Mouse (Mus musculus): ENCODE results near the gene Thumpd3. TPM values are rescaled to one million over a fixed set of nuclear protein-coding genes. Genes with fewer than 3 reads are reported as not detected.

Gene Thumpd3
- total and polyA plus RNA-seq, 3 experiments, result 7.5 to 127 (median 95.1) TPM

DNA sequence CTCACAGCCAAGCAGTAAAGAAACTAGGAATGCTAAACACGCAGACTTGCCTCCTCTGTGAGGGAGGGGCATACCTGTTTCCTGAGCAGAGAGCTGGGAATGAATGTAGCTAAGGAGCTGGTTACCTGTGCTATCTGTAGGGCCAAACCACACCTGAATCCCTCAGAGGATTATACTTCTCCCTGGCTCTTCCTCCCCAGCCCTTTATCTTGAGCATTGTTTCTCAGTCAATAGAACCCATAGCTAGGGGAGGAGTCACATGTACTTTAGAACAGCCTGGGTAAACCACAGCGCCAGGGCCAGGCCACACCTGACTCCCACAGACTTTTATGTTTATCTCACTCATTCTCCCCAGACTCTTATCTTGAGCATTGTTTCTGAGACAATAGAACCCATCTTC, 39.2 kb upstream of the Thumpd3 start:
- H3K36me3 ChIP-seq (replicated peaks), result no peaks in the 10 kb centered on the region
- H3K4me3 ChIP-seq (ENCODE audit: low read depth, low read length), result no peak overlapping the region
- ATAC-seq (ENCODE audit: extremely low read depth, insufficient number of reproducible peaks, low FRiP score, poor library complexity, severe bottlenecking) (no peak), DNase-seq (ENCODE audit: low spot score) (no peak)
- H3K27me3 ChIP-seq (ENCODE audit: insufficient read depth, low read length), result peaks cover 15% of the 10 kb centered on the region; the same call in 1 of the 2 replicates
- no peaks in the 10 kb centered on the region for H3K4me1 ChIP-seq (ENCODE audit: insufficient read depth, low read depth, low read length)
- TF ChIP-seq GATA2 (IDR thresholded peaks at IDR 0.05; ENCODE audit: borderline replicate concordance, low read depth, low read length) (no peak), CTCF (IDR thresholded peaks at IDR 0.05; ENCODE audit: low read depth, low read length) (no peak), POLR2AphosphoS5 (IDR thresholded peaks at IDR 0.05; ENCODE audit: insufficient replicate concordance, low read depth, low read length) (no peak), GATA1 (IDR thresholded peaks at IDR 0.05; ENCODE audit: borderline replicate concordance, low read length) (no peak), TAL1 (conservative IDR thresholded peaks at IDR 0.05; ENCODE audit: low read depth, low read length) (no peak)
- no peaks in the 10 kb centered on the region for H3K9me3 ChIP-seq (replicated peaks)

DNA sequence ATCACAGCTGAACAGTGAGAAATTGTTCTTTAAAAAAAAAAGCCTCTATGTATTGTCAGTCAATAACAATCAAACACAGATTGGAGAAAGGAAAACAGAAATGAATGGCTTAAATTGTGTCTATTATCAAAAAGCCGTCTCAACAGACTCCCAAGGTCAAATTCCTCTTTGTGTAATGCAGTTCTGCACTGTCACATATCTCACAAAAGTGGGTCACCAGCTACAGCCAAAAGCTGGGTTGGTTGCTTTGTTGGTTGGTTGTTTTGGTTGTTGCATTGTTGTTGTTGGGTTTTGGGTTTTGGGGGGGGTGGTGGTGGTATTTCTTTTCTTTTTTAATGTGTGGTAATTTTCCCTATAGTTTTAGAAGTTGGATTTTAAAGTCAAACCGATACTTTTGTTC, 34.1 kb upstream of the Thumpd3 start:
- Histone ChIP-seq H3K36me3 (replicated peaks) (no peaks in the 10 kb centered on the region), H3K9me3 (replicated peaks) (no peaks in the 10 kb centered on the region), H3K27me3 (ENCODE audit: insufficient read depth, low read length) (peaks cover 11% of the 10 kb centered on the region; the same call in 1 of the 2 replicates), H3K4me3 (ENCODE audit: low read depth, low read length) (no peak overlapping the region), H3K4me1 (ENCODE audit: insufficient read depth, low read depth, low read length) (no peaks in the 10 kb centered on the region)
- DNase-seq (ENCODE audit: low spot score), result no peak
- TF ChIP-seq POLR2AphosphoS5 (IDR thresholded peaks at IDR 0.05; ENCODE audit: insufficient replicate concordance, low read depth, low read length) (no peak), CTCF (IDR thresholded peaks at IDR 0.05; ENCODE audit: low read depth, low read length) (no peak), GATA2 (IDR thresholded peaks at IDR 0.05; ENCODE audit: borderline replicate concordance, low read depth, low read length) (no peak), TAL1 (conservative IDR thresholded peaks at IDR 0.05; ENCODE audit: low read depth, low read length) (no peak), GATA1 (IDR thresholded peaks at IDR 0.05; ENCODE audit: borderline replicate concordance, low read length) (no peak)
- ATAC-seq (ENCODE audit: extremely low read depth, insufficient number of reproducible peaks, low FRiP score, poor library complexity, severe bottlenecking), result no peak

DNA sequence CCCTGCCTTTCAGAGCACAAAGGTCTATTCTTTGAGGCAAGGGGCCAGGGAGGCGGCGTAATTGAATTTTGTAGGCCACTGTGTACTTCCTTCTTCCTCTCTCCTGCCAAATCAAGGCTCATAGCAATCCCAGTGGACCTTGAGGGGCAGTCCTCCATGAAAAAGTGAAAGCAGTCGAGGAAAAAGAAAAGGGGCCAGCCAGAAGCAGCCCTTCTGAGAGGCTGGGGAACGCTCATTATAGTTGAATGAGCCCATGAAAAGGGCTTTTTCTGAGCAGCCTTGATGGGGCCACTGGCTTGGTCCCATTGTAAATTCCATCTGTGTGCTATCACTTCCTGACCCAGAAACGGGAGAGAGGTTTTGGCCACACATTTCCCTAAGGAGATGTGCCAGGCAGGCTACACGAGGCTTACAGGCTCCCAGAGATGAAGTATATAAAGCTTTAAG, 33.5 kb upstream of the Thumpd3 start:
- no peaks in the 10 kb centered on the region for H3K9me3 ChIP-seq (replicated peaks)
- no peaks in the 10 kb centered on the region for H3K36me3 ChIP-seq (replicated peaks)
- H3K4me3 ChIP-seq (ENCODE audit: low read depth, low read length), result no peak overlapping the region
- TF ChIP-seq GATA2 (IDR thresholded peaks at IDR 0.05; ENCODE audit: borderline replicate concordance, low read depth, low read length) (no peak), GATA1 (IDR thresholded peaks at IDR 0.05; ENCODE audit: borderline replicate concordance, low read length) (no peak), CTCF (IDR thresholded peaks at IDR 0.05; ENCODE audit: low read depth, low read length) (no peak), TAL1 (conservative IDR thresholded peaks at IDR 0.05; ENCODE audit: low read depth, low read length) (no peak), POLR2AphosphoS5 (IDR thresholded peaks at IDR 0.05; ENCODE audit: insufficient replicate concordance, low read depth, low read length) (no peak)
- ATAC-seq (ENCODE audit: extremely low read depth, insufficient number of reproducible peaks, low FRiP score, poor library complexity, severe bottlenecking) (no peak), DNase-seq (ENCODE audit: low spot score) (no peak)
- H3K4me1 ChIP-seq (ENCODE audit: insufficient read depth, low read depth, low read length), result no peaks in the 10 kb centered on the region
- H3K27me3 ChIP-seq (ENCODE audit: insufficient read depth, low read length), result peaks cover 11% of the 10 kb centered on the region; the same call in 1 of the 2 replicates

GRCm38 (mm10) chr6:113013550-113013949, 32.5 kb upstream of the Thumpd3 start:
- H3K36me3 ChIP-seq (replicated peaks), result no peaks in the 10 kb centered on the region
- ATAC-seq (ENCODE audit: extremely low read depth, insufficient number of reproducible peaks, low FRiP score, poor library complexity, severe bottlenecking) (no peak), DNase-seq (ENCODE audit: low spot score) (no peak)
- no peak overlapping the region for H3K4me3 ChIP-seq (ENCODE audit: low read depth, low read length)
- H3K9me3 ChIP-seq (replicated peaks), result no peaks in the 10 kb centered on the region
- H3K27me3 ChIP-seq (ENCODE audit: insufficient read depth, low read length), result peaks cover 9% of the 10 kb centered on the region; the same call in 1 of the 2 replicates
- H3K4me1 ChIP-seq (ENCODE audit: insufficient read depth, low read depth, low read length), result no peaks in the 10 kb centered on the region
- TF ChIP-seq GATA2 (IDR thresholded peaks at IDR 0.05; ENCODE audit: borderline replicate concordance, low read depth, low read length) (no peak), TAL1 (conservative IDR thresholded peaks at IDR 0.05; ENCODE audit: low read depth, low read length) (no peak), CTCF (IDR thresholded peaks at IDR 0.05; ENCODE audit: low read depth, low read length) (no peak), GATA1 (IDR thresholded peaks at IDR 0.05; ENCODE audit: borderline replicate concordance, low read length) (no peak), POLR2AphosphoS5 (IDR thresholded peaks at IDR 0.05; ENCODE audit: insufficient replicate concordance, low read depth, low read length) (no peak)

- H3K36me3 ChIP-seq (replicated peaks), result no peaks in the 10 kb centered on the region
- ATAC-seq (ENCODE audit: extremely low read depth, insufficient number of reproducible peaks, low FRiP score, poor library complexity, severe bottlenecking), result no peak
- peaks cover 6% of the 10 kb centered on the region; the same call in 1 of the 2 replicates for H3K27me3 ChIP-seq (ENCODE audit: insufficient read depth, low read length)
- DNase-seq (ENCODE audit: low spot score), result no peak
- TF ChIP-seq GATA1 (IDR thresholded peaks at IDR 0.05; ENCODE audit: borderline replicate concordance, low read length) (no peak), GATA2 (IDR thresholded peaks at IDR 0.05; ENCODE audit: borderline replicate concordance, low read depth, low read length) (no peak), TAL1 (conservative IDR thresholded peaks at IDR 0.05; ENCODE audit: low read depth, low read length) (no peak), CTCF (IDR thresholded peaks at IDR 0.05; ENCODE audit: low read depth, low read length) (no peak), POLR2AphosphoS5 (IDR thresholded peaks at IDR 0.05; ENCODE audit: insufficient replicate concordance, low read depth, low read length) (no peak)
- H3K4me3 ChIP-seq (ENCODE audit: low read depth, low read length), result no peak overlapping the region
- H3K9me3 ChIP-seq (replicated peaks), result no peaks in the 10 kb centered on the region
- 0 out of 2 replicates have a peak, but pooled peaks cover 2% of the 10 kb centered on the region for H3K4me1 ChIP-seq (ENCODE audit: insufficient read depth, low read depth, low read length)
These were observed 28.5 kb upstream of the Thumpd3 start for GRCm38 (mm10) chr6:113017500-113018047.

GRCm38 (mm10) chr6:113018139-113018538, 27.9 kb upstream of the Thumpd3 start:
- DNase-seq (ENCODE audit: low spot score) (no peak), ATAC-seq (ENCODE audit: extremely low read depth, insufficient number of reproducible peaks, low FRiP score, poor library complexity, severe bottlenecking) (no peak)
- no peak overlapping the region for H3K4me3 ChIP-seq (ENCODE audit: low read depth, low read length)
- peaks cover 6% of the 10 kb centered on the region; the same call in 1 of the 2 replicates for H3K27me3 ChIP-seq (ENCODE audit: insufficient read depth, low read length)
- H3K4me1 ChIP-seq (ENCODE audit: insufficient read depth, low read depth, low read length), result 0 out of 2 replicates have a peak, but pooled peaks cover 2% of the 10 kb centered on the region
- no peaks in the 10 kb centered on the region for H3K9me3 ChIP-seq (replicated peaks)
- TF ChIP-seq POLR2AphosphoS5 (IDR thresholded peaks at IDR 0.05; ENCODE audit: insufficient replicate concordance, low read depth, low read length) (no peak), CTCF (IDR thresholded peaks at IDR 0.05; ENCODE audit: low read depth, low read length) (no peak), GATA2 (IDR thresholded peaks at IDR 0.05; ENCODE audit: borderline replicate concordance, low read depth, low read length) (no peak), TAL1 (conservative IDR thresholded peaks at IDR 0.05; ENCODE audit: low read depth, low read length) (no peak), GATA1 (IDR thresholded peaks at IDR 0.05; ENCODE audit: borderline replicate concordance, low read length) (no peak)
- H3K36me3 ChIP-seq (replicated peaks), result no peaks in the 10 kb centered on the region
